Comparison of ENCODE assay signal across 25 mouse cellular contexts in genomic region chr11:32928837-32929236, GRCm38 (mm10).
"Had no signal": no experiment of that assay in that cellular context is flagged by ENCODE, and none has a peak within 500 bp of the region (broad histone marks: within the 10 kb centered on the region; RNA-seq: fewer than 3 reads in every experiment).

No protein-coding gene starts in this region.

- H3K9me3 ChIP-seq: limb, embryonic 15.5 days; midbrain, embryonic 12.5 days; midbrain, embryonic 15.5 days; neural tube, embryonic 12.5 days; neural tube, embryonic 15.5 days had no signal

- H3K9ac ChIP-seq: limb, embryonic 15.5 days; liver, embryonic 14.5 days; liver, postnatal 0 days; midbrain, embryonic 12.5 days; midbrain, embryonic 15.5 days; neural tube, embryonic 12.5 days; neural tube, embryonic 15.5 days had no signal

- H3K36me3 ChIP-seq: limb, embryonic 15.5 days; midbrain, embryonic 12.5 days; midbrain, embryonic 15.5 days; neural tube, embryonic 12.5 days; neural tube, embryonic 15.5 days had no signal

- DNase-seq: kidney, adult 2 months; kidney, postnatal 25 days; layer of hippocampus, adult 9-11 months; layer of hippocampus, postnatal 36 days; liver, postnatal 0 days; lung, postnatal 14 days; right cerebral cortex, adult 18-20 months; right cerebral cortex, postnatal 14 days; right cerebral cortex, postnatal 4 days; thymus, adult 2 months; thymus, postnatal 14 days; thymus, postnatal 4 days had no signal

- H3K4me2 ChIP-seq: limb, embryonic 15.5 days; liver, embryonic 11.5 days; midbrain, embryonic 12.5 days; midbrain, embryonic 15.5 days; neural tube, embryonic 12.5 days; neural tube, embryonic 15.5 days had no signal

- H3K4me3 ChIP-seq: layer of hippocampus, adult 2 months; left cerebral cortex, adult 2 months; limb, embryonic 15.5 days; midbrain, embryonic 12.5 days; midbrain, embryonic 15.5 days; neural tube, embryonic 12.5 days; neural tube, embryonic 15.5 days had no signal

- H3K27ac ChIP-seq: kidney, postnatal 0 days; layer of hippocampus, adult 2 months; left cerebral cortex, adult 2 months; limb, embryonic 15.5 days; liver, embryonic 14.5 days; macrophage; midbrain, embryonic 12.5 days; midbrain, embryonic 15.5 days; neural tube, embryonic 12.5 days; neural tube, embryonic 15.5 days; stomach, postnatal 0 days had no signal

- ATAC-seq: intestine, postnatal 0 days; liver, postnatal 0 days; midbrain, embryonic 15.5 days had no signal
